Mouse (Mus musculus): ENCODE data around the gene Mfge8. TPM values are rescaled to one million over a fixed set of nuclear protein-coding genes. Genes with fewer than 3 reads are reported as not detected.
A peak's percentile ranks its signal among the peaks of the same experiment; 100 is the strongest.

The Mfge8 gene
- polyA plus RNA-seq, 1 experiment from 2014 or later, result 219 TPM

DNA sequence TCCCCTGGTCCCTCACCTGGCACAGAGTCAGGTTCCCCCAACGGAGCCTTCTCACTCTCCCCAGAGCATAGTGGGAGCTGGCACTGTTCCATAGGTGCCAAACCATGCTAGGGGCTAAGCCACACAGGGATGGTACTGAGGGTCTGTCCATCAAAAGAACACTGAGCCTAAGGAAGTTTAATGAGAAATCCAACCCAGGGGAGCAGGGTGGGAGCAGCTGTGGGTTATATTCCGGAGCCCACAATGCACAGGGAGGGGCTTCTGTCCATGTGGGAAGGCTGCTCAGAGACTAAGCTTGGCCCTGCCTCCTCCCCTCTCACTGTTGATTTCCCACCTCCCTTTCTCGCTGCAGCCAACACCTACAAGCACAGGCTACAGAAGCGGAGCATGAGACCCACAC is 35.0 kb downstream of the Mfge8 start:
- Histone ChIP-seq H3K36me3 (ENCODE audit: control insufficient read depth, insufficient read depth) (no peaks in the 10 kb centered on the region), H3K9ac (ENCODE audit: low read depth, low read length) (no peak overlapping the region), H3K9me3 (ENCODE audit: control insufficient read depth) (no peaks in the 10 kb centered on the region), H3K27ac (ENCODE audit: low read depth, low read length) (no peak overlapping the region), H3K4me1 (replicated peaks; ENCODE audit: control insufficient read depth, insufficient read depth, low read length) (no peaks in the 10 kb centered on the region), H3K4me2 (replicated peaks; ENCODE audit: low read depth) (no peak overlapping the region), H3K27me3 (replicated peaks; ENCODE audit: control insufficient read depth, insufficient read depth, low read length) (no peaks in the 10 kb centered on the region), H3K4me3 (ENCODE audit: low read depth, low read length) (no peak overlapping the region)
- WGBS, result 57% methylated on average over 4 of the region's 4 CpGs
- TF ChIP-seq CTCF (IDR thresholded peaks at IDR 0.05; ENCODE audit: low read depth), result no peak
- no peak for ATAC-seq

DNA sequence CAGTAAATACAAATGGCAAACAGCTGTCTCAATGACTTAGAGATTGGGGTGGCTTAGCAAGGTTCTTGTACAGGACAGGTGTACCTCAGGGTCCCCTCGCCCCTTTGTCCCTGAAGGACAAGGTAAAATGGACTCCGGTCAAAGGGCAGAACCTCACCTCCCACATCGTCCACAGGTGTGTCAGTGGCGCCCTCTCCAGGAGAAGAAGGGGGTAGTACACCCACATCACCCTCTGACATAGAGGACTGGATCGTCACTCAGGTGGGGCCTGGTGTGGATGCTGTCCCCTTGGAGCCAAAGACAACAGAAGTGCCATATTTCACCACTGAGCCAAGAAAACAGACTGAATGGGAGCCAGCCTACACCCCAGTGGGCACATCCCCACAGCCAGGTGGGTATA is 52.4 kb downstream of the Mfge8 start:
- Histone ChIP-seq H3K4me3 (ENCODE audit: low read depth, low read length) (no peak overlapping the region), H3K36me3 (ENCODE audit: control insufficient read depth, insufficient read depth) (no peaks in the 10 kb centered on the region), H3K9me3 (ENCODE audit: control insufficient read depth) (no peaks in the 10 kb centered on the region), H3K27ac (ENCODE audit: low read depth, low read length) (no peak overlapping the region), H3K4me1 (replicated peaks; ENCODE audit: control insufficient read depth, insufficient read depth, low read length) (no peaks in the 10 kb centered on the region), H3K9ac (ENCODE audit: low read depth, low read length) (no peak overlapping the region), H3K4me2 (replicated peaks; ENCODE audit: low read depth) (no peak overlapping the region), H3K27me3 (replicated peaks; ENCODE audit: control insufficient read depth, insufficient read depth, low read length) (no peaks in the 10 kb centered on the region)
- ATAC-seq, result no peak
- WGBS, result 74% methylated on average over 5 of the region's 5 CpGs
- no peak for TF ChIP-seq CTCF (IDR thresholded peaks at IDR 0.05; ENCODE audit: low read depth)

DNA sequence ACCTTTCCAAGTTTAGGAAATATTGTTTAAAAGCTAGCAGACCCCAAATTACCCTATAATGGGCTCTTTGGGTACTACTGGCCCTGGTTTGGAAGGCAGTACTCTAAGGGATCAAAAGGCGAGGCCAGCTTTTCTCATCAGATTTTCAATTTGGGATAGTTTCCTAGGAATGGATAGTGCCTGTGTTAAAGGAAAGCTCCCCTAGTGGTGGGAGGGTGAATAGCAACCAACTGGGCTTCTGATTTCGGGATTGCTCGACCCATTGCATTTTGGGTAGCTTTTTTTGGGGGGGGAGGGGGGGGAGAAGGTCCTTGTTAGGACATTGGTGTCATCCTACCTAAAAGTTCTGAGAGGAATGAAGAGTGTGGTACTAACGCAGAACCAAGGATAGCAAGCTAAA is 59.7 kb downstream of the Mfge8 start:
- H3K4me2 ChIP-seq (replicated peaks; ENCODE audit: low read depth), result no peak overlapping the region
- H3K9me3 ChIP-seq (ENCODE audit: control insufficient read depth), result no peaks in the 10 kb centered on the region
- no peaks in the 10 kb centered on the region for H3K36me3 ChIP-seq (ENCODE audit: control insufficient read depth, insufficient read depth)
- no peak for ATAC-seq
- WGBS, result 78% methylated on average over 4 of the region's 4 CpGs
- no peak overlapping the region for H3K9ac ChIP-seq (ENCODE audit: low read depth, low read length)
- TF ChIP-seq CTCF (IDR thresholded peaks at IDR 0.05; ENCODE audit: low read depth), result peak; percentile 61
- no peak overlapping the region for H3K27ac ChIP-seq (ENCODE audit: low read depth, low read length)
- H3K4me3 ChIP-seq (ENCODE audit: low read depth, low read length), result no peak overlapping the region
- no peaks in the 10 kb centered on the region for H3K4me1 ChIP-seq (replicated peaks; ENCODE audit: control insufficient read depth, insufficient read depth, low read length)
- H3K27me3 ChIP-seq (replicated peaks; ENCODE audit: control insufficient read depth, insufficient read depth, low read length), result no peaks in the 10 kb centered on the region

Other genes starting within 250 kb of the Mfge8 start
- 4.3 and 4.9 TPM in 2 replicates for gene Isg20, start 235.6 kb downstream of the Mfge8 start, polyA plus RNA-seq (2015; fragmentation: Nextera tagmentation; extraction: Ambion mirVana)
- not detected in 2 replicates for gene Acan, start 95.6 kb downstream of the Mfge8 start, polyA plus RNA-seq (2015; fragmentation: Nextera tagmentation; extraction: Ambion mirVana)
- 0.25 and 0.48 TPM in 2 replicates for gene Hapln3, start 18.0 kb downstream of the Mfge8 start, polyA plus RNA-seq (2015; fragmentation: Nextera tagmentation; extraction: Ambion mirVana)
- 34.8 and 36.2 TPM in 2 replicates for gene Abhd2, start 124.1 kb upstream of the Mfge8 start, polyA plus RNA-seq (2015; fragmentation: Nextera tagmentation; extraction: Ambion mirVana)
- gene Rlbp1, start 238.0 kb upstream of the Mfge8 start, polyA plus RNA-seq (2015; fragmentation: Nextera tagmentation; extraction: Ambion mirVana), result 0.20 and 0.37 TPM in 2 replicates
- 1.2 TPM in 2 replicates for gene Fanci, start 242.9 kb upstream of the Mfge8 start, polyA plus RNA-seq (2015; fragmentation: Nextera tagmentation; extraction: Ambion mirVana)

Measured in intestine, postnatal 0 days (tissue).